Mouse (Mus musculus): Measurements from ENCODE around the gene Trim30d.
"Not testable (repeated sequence)": the region's sequence is repeated elsewhere in the genome, so short reads cannot be mapped to it uniquely, and the experiment has no call there.

Gene Trim30d

DNA sequence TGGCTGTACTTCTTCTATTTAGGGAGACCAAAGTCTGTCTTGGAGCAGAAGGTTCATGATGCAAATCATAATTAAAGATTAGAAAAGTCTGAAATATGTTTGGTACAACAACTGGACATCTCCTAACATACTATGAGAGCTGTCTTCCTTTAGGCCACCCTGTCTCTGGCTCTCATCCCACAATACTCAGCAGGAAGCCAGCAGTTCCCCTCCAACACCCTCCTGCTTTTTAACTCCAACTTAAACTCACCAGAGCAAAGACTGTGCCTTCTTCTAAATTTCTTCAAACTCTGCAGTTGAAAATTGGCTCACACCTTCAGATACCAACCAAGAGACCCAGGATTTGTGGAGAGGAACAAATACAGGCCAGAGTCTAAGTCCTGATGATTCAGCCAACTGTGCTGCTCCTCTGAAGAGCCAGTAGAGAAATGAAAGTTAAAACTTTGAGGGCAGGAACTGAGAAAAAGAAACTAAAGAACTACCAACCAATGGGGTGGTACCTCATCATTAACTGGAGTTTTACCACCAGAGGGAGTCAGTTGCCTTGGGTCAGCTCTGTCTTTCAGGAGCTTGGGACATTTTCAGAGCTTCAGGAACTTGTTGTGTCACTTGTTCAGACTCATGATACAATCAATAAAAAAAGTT is at the start of gene Trim30d:
Trim30d (minus strand) TSS at position 429 of the 645 bp plus-strand sequence.
- DNase-seq (ENCODE audit: extremely low read depth, insufficient read length, low spot score) = peak; percentile 59

GRCm38 (mm10) chr7:104552700-104553099 is 45.1 kb upstream of the Trim30d start:
- no peak for DNase-seq (ENCODE audit: extremely low read depth, insufficient read length, low spot score)

DNA sequence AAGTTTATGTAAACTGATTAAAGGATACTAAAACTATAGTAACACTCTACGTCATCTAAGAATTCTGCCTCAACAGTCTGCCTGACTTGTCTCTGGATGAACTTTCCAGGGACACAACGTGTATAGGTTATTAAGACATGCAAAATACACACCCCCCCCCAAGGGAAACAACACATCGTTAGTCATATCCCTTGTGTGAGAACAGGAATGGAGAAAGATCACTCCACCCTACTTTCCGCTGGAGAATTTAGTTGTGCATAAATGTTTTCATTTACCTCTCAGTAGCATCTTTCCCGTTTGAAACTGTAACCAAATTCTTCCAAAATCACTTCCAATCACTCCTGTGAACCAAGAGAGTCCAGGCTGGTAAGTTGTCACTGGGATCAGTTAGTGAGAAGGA is 42.2 kb upstream of the Trim30d start, which contains the start of gene Olfr651:
Olfr651 (plus strand) TSS at position 301 of the 400 bp plus-strand sequence.
- no peak for DNase-seq (ENCODE audit: extremely low read depth, insufficient read length, low spot score)

- no peak for DNase-seq (ENCODE audit: extremely low read depth, insufficient read length, low spot score)
Observed at GRCm38 (mm10) chr7:104501589-104502371, 5.9 kb downstream of the Trim30d start.

DNA sequence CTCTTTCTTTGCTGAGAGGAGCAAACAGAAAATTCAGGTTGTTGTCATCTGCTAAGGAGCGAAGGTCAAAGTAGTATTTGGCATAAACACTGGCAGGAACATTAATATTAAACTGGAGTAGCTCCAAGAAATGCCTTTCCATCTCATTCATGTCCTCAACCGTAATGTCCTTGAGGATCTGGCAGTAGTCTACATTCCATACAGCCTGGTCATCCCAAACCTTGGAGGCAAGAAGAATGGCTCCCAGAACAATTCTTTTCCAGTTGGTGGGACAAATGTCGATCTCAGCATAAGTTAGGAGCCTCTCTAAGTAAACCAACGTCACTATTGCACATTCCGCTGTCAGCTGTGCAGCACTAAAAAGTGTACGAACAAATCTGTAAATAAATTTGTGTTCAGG is 6.5 kb downstream of the Trim30d start:
- DNase-seq (ENCODE audit: extremely low read depth, insufficient read length, low spot score) = not testable (repeated sequence)

- not testable (repeated sequence) for DNase-seq (ENCODE audit: extremely low read depth, insufficient read length, low spot score)
Observed at GRCm38 (mm10) chr7:104499464-104499863, 8.2 kb downstream of the Trim30d start.

DNA sequence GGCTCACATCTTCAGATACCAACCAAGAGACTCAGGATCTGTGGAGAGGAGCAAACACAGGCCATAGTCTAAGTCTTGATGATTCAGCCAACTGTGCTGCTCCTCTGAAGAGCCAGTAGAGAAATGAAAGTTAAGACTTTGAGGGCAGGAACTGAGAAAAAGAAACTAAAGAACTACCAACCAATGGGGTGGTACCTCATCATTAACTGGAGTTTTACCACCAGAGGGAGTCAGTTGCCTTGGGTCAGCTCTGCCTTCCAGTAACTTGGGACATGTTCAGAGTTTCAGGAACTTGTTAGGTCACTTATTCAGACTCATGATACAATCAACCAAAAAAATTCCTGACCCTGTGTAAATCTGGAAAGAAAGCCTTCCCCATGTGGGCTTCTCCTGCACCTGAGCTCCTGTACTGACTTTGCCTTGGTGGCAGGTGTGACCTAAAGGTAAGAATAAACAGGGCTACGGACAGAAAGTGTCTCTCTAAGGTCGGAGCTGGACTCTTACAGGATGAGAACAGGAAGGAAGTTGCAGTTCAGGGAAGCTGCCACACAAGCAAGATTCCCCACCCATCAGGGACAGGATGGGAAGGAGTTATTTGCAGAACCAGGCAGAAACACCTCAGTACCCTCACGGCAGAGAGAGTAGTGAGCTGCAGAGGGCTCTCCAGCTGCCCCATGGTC is 42.4 kb downstream of the Trim30d start, which contains the start of gene Trim30a:
Trim30a (minus strand) TSS at position 129 of the 680 bp plus-strand sequence.
- DNase-seq (ENCODE audit: extremely low read depth, insufficient read length, low spot score) = peak; percentile 72

DNA sequence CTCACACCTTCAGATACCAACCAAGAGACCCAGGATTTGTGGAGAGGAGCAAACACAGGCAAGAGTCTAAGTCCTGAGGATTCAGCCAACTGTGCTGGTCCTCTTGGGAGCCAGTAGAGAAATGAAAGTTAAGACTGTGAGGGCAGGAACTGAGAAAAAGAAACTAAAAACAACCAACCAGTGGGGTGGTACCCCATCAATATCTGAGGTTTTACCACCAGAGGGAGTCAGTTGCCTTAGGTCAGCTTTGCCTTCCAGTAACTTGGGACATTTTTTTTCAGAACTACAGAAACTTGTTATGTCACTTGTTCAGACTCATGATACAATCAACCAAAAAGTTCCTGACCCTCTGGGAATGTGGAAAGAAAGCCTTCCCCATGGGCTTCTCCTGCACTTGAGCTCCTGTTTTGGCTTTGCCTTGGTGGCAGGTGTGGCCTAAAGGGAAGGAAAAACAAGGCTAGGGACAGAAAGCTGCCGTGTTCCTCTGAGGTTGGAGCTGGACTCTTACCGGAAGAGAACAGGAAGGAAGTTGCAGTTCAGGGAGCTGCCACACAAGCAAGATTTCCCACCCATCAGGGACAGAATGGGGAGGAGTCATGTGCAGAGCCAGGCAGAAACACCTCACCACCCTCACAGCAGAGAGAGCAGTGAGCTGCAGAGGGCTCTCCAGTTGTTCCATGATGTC is 61.5 kb downstream of the Trim30d start:
- peak; percentile 72 for DNase-seq (ENCODE audit: extremely low read depth, insufficient read length, low spot score)
